Mouse (Mus musculus) MEL (cell line): ENCODE data around the gene Tmeff1. TPM values are rescaled to one million over a fixed set of nuclear protein-coding genes. Genes with fewer than 3 reads are reported as not detected.
A peak's percentile ranks its signal among the peaks of the same experiment; 100 is the strongest.
"Not testable (repeated sequence)": the region's sequence is repeated elsewhere in the genome, so short reads cannot be mapped to it uniquely, and the experiment has no call there.

Experiments used
- DNase-seq: peaks from one replicate; pipeline ENCODE4 v3.0.0; 2011; ENCODE audit warnings: low read depth, low spot score
- H3K27ac ChIP-seq: 2 replicates; pipeline ENCODE4 v1.5.1; 2012; ENCODE audit warnings: low read depth, mild to moderate bottlenecking, control low read depth, low read length, moderate library complexity; ENCODE audit not compliant: control insufficient read depth
- H3K27me3 ChIP-seq, 2 experiments: fragments of 150-350 bp in 1 of 2; sonication (generic) in 1 of 2; 2 replicates each; pipeline ENCODE4 v1.6.1; 2012; ENCODE audit warnings: low read length in 2 of 2, mild to moderate bottlenecking in 2 of 2, improper control_type of control experiment in 1 of 2, moderate library complexity in 1 of 2; ENCODE audit not compliant: insufficient read depth in 2 of 2, control insufficient read depth in 1 of 2
- H3K36me3 ChIP-seq, 2 experiments: 2 replicates each; pipeline ENCODE4 v1.6.1; 2012 to 2014; ENCODE audit warnings: low read length in 2 of 2, improper control_type of control experiment in 1 of 2, inconsistent platforms in 1 of 2, mild to moderate bottlenecking in 1 of 2; ENCODE audit not compliant: insufficient read depth in 2 of 2, control insufficient read depth in 1 of 2
- H3K4me1 ChIP-seq, 2 experiments: fragments of 150-350 bp in 1 of 2; sonication (generic) in 1 of 2; 2 replicates each; pipeline ENCODE4 v1.6.1; 2012; ENCODE audit warnings: low read length in 2 of 2, improper control_type of control experiment in 1 of 2, mild to moderate bottlenecking in 1 of 2; ENCODE audit not compliant: insufficient read depth in 2 of 2, control insufficient read depth in 1 of 2
- H3K4me3 ChIP-seq, 2 experiments: fragments of 150-350 bp in 1 of 2; sonication (generic) in 1 of 2; 2 replicates each; pipeline ENCODE4 v1.5.1; 2012; ENCODE audit warnings: low read depth in 2 of 2, low read length in 2 of 2, mild to moderate bottlenecking in 2 of 2, moderate library complexity in 2 of 2, control low read depth in 1 of 2, improper control_type of control experiment in 1 of 2; ENCODE audit not compliant: control insufficient read depth in 1 of 2, insufficient read depth in 1 of 2
- H3K79me2 ChIP-seq: 2 replicates; pipeline ENCODE4 v1.6.1; 2012; ENCODE audit warnings: mild to moderate bottlenecking, low read length, moderate library complexity; ENCODE audit not compliant: control insufficient read depth, poor library complexity, insufficient read depth
- H3K9ac ChIP-seq: 2 replicates; pipeline ENCODE4 v1.6.1; 2012; ENCODE audit warnings: low read depth, mild to moderate bottlenecking, control low read depth, low read length, moderate library complexity; ENCODE audit not compliant: control insufficient read depth, poor library complexity, severe bottlenecking
- H3K9me3 ChIP-seq: fragments of 150-350 bp; sonication (generic); replicated peaks from 2 replicates; pipeline ENCODE4 v1.6.1; 2012; ENCODE audit warnings: mild to moderate bottlenecking, low read length, improper control_type of control experiment, moderate library complexity; ENCODE audit not compliant: insufficient read depth
- BHLHE40 ChIP-seq: IDR thresholded peaks from 2 replicates; pipeline ENCODE4 v1.6.1; 2012; ENCODE audit warnings: low read depth, mild to moderate bottlenecking, inconsistent platforms, low read length, improper control_type of control experiment, borderline replicate concordance
- CTCF ChIP-seq, 3 experiments: IDR thresholded peaks in 2 of 3; conservative IDR thresholded peaks in 1 of 3; 2 replicates each; pipeline ENCODE4 v1.5.1; 2011 to 2012; ENCODE audit warnings: low read length in 3 of 3, low read depth in 2 of 3, mild to moderate bottlenecking in 2 of 3, improper control_type of control experiment in 1 of 3, inconsistent platforms in 1 of 3, mixed read lengths in 1 of 3, moderate library complexity in 1 of 3; ENCODE audit not compliant: control insufficient read depth in 1 of 3, insufficient read depth in 1 of 3, poor library complexity in 1 of 3, severe bottlenecking in 1 of 3
- E2F4 ChIP-seq: IDR thresholded peaks from 2 replicates; pipeline ENCODE4 v1.6.1; 2011; ENCODE audit warnings: low read depth, low read length, improper control_type of control experiment, borderline replicate concordance
- GABPA ChIP-seq: IDR thresholded peaks from 2 replicates; pipeline ENCODE4 v1.6.1; 2012; ENCODE audit warnings: low read depth, mild to moderate bottlenecking, inconsistent platforms, low read length, improper control_type of control experiment, moderate library complexity
- HCFC1 ChIP-seq: IDR thresholded peaks from 2 replicates; pipeline ENCODE4 v1.6.1; 2012; ENCODE audit warnings: low read depth, mild to moderate bottlenecking, inconsistent platforms, low read length, improper control_type of control experiment, moderate library complexity
- JUND ChIP-seq: IDR thresholded peaks from 2 replicates; pipeline ENCODE4 v1.6.1; 2011; ENCODE audit warnings: low read depth, mild to moderate bottlenecking, improper control_type of control experiment, low read length
- MAX ChIP-seq: IDR thresholded peaks from 2 replicates; pipeline ENCODE4 v1.6.1; 2011; ENCODE audit warnings: low read length, improper control_type of control experiment
- MEF2A ChIP-seq: IDR thresholded peaks from 2 replicates; pipeline ENCODE4 v1.6.1; 2014; ENCODE audit warnings: low read depth, mild to moderate bottlenecking, inconsistent platforms, low read length, improper control_type of control experiment; ENCODE audit not compliant: poor library complexity, insufficient replicate concordance, severe bottlenecking; ENCODE audit errors: extremely low read depth
- MXI1 ChIP-seq: IDR thresholded peaks from 2 replicates; pipeline ENCODE4 v1.6.1; 2011; ENCODE audit warnings: mild to moderate bottlenecking, low read depth, low read length, improper control_type of control experiment
- NELFE ChIP-seq: IDR thresholded peaks from 2 replicates; pipeline ENCODE4 v1.6.1; 2011; ENCODE audit warnings: low read depth, low read length, improper control_type of control experiment
- POLR2A ChIP-seq, 2 experiments: IDR thresholded peaks; 2 replicates each; pipeline ENCODE4 v1.6.1; 2011 to 2012; ENCODE audit warnings: low read length in 2 of 2, mild to moderate bottlenecking in 2 of 2, control low read depth in 1 of 2, improper control_type of control experiment in 1 of 2, low read depth in 1 of 2, moderate library complexity in 1 of 2; ENCODE audit not compliant: control insufficient read depth in 1 of 2, insufficient read depth in 1 of 2, poor library complexity in 1 of 2
- POLR2AphosphoS2 ChIP-seq: IDR thresholded peaks from 2 replicates; pipeline ENCODE4 v1.6.1; 2011; ENCODE audit warnings: low read length, improper control_type of control experiment
- RAD21 ChIP-seq: IDR thresholded peaks from 2 replicates; pipeline ENCODE4 v1.6.1; 2011; ENCODE audit warnings: mild to moderate bottlenecking, low read depth, low read length, improper control_type of control experiment
- RCOR1 ChIP-seq: IDR thresholded peaks from 2 replicates; pipeline ENCODE4 v1.6.1; 2012; ENCODE audit warnings: low read depth, mild to moderate bottlenecking, inconsistent platforms, low read length, improper control_type of control experiment
- TAL1 ChIP-seq: IDR thresholded peaks from 2 replicates; pipeline ENCODE4 v1.6.1; 2012; ENCODE audit warnings: mild to moderate bottlenecking, inconsistent platforms, low read length, moderate library complexity, mixed read lengths
- USF2 ChIP-seq, 2 experiments: IDR thresholded peaks; 2 replicates each; pipeline ENCODE4 v1.6.1; 2011 to 2012; ENCODE audit warnings: improper control_type of control experiment in 2 of 2, low read length in 2 of 2, borderline replicate concordance in 1 of 2, inconsistent platforms in 1 of 2, low read depth in 1 of 2, mild to moderate bottlenecking in 1 of 2; ENCODE audit not compliant: insufficient read depth in 1 of 2
- ZKSCAN1 ChIP-seq: IDR thresholded peaks from 2 replicates; pipeline ENCODE4 v1.6.1; 2012; ENCODE audit warnings: low read depth, mild to moderate bottlenecking, inconsistent platforms, low read length, improper control_type of control experiment, moderate library complexity
- ZNF384 ChIP-seq: IDR thresholded peaks from 2 replicates; pipeline ENCODE4 v1.6.1; 2012; ENCODE audit warnings: low read depth, mild to moderate bottlenecking, inconsistent platforms, low read length, improper control_type of control experiment
- polyA plus RNA-seq, 2 experiments: library from polyadenylated mRNA; stranded (reverse) in 1 of 2; unstranded in 1 of 2; fragments of >175 nt in 1 of 2; fragments of >200 nt in 1 of 2; gene quantifications; 2 replicates each; pipeline versions ENCODE4 v1.2.1 to v1.2.4; 2012; ENCODE audit warnings: low replicate concordance in 2 of 2, low read depth in 1 of 2; ENCODE audit not compliant: insufficient read length in 2 of 2, insufficient read depth in 1 of 2, missing spikeins in 1 of 2
- total RNA-seq: library from RNA; depleted of rRNA; stranded (reverse); fragments of 300-350 nt; gene quantifications from 2 replicates; pipeline ENCODE4 v1.2.3, GENCODE M21; 2012

Gene Tmeff1
- total and polyA plus RNA-seq, 3 experiments, result not detected

- no peak for TF ChIP-seq USF2 (IDR thresholded peaks at IDR 0.05; ENCODE audit: borderline replicate concordance in 1 of 2, insufficient read depth in 1 of 2, low read depth in 1 of 2, low read length in 2 of 2)
- no peak for TF ChIP-seq ZKSCAN1
- no peak for TF ChIP-seq MXI1
- TF ChIP-seq JUND, result no peak
- no peak for TF ChIP-seq GABPA
- no peak for TF ChIP-seq MEF2A
- TF ChIP-seq RAD21, result no peak
- TF ChIP-seq NELFE, result no peak
- no peak for TF ChIP-seq HCFC1
- TF ChIP-seq ZNF384, result no peak
- no peak for TF ChIP-seq TAL1
- TF ChIP-seq POLR2A (IDR thresholded peaks at IDR 0.05; ENCODE audit: control insufficient read depth in 1 of 2, insufficient read depth in 1 of 2, low read depth in 1 of 2, low read length in 2 of 2, poor library complexity in 1 of 2), result no peak
- no peak for TF ChIP-seq CTCF (IDR thresholded peaks at IDR 0.05 in 2 of 3, conservative IDR thresholded peaks at IDR 0.05 in 1 of 3; ENCODE audit: control insufficient read depth in 1 of 3, insufficient read depth in 1 of 3, low read depth in 2 of 3, low read length in 3 of 3, poor library complexity in 1 of 3, severe bottlenecking in 1 of 3)
- Histone ChIP-seq H3K36me3 (peaks cover 0 to 5% of the 10 kb centered on the region in 2 experiments; a peak in 3 of 4 replicates), H3K79me2 (peaks cover 20% of the 10 kb centered on the region), H3K27me3 (no peaks in the 10 kb centered on the region), H3K4me1 (peaks cover 0 to 2% of the 10 kb centered on the region in 2 experiments; a peak in 2 of 4 replicates), H3K9me3 (no peaks in the 10 kb centered on the region), H3K9ac (no peak overlapping the region), H3K27ac (no peak overlapping the region), H3K4me3 (no peak overlapping the region)
- DNase-seq, result no peak
Measured at GRCm38 (mm10) chr4:48678793-48679192, 93.8 kb downstream of the Tmeff1 start.

DNA sequence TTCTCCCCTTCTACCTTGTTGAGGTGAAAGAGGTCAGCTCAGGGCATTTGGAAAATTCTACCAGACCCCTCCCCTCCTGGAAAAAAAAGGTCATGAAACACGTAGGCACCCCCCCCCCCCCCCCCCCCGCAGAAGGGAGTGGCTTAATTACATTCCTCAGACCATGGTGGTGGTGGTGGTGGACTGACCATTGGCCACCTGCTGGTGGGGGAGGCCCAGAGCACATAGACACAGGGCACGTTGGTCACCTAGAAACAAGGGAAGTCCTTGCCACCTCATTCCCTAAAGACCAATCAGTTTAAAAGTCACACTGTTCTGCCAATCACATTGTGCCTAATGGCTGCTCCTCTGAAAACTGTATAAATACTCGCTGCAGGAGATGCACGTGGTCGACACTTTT is 94.8 kb downstream of the Tmeff1 start:
- H3K27me3 ChIP-seq, H3K9ac ChIP-seq, H3K4me3 ChIP-seq, DNase-seq, H3K9me3 ChIP-seq, H3K36me3 ChIP-seq, H3K4me1 ChIP-seq, H3K27ac ChIP-seq: not testable (repeated sequence)
- H3K79me2 ChIP-seq, result peaks cover 20% of the 10 kb centered on the region

- H3K27ac ChIP-seq, result no peak overlapping the region
- DNase-seq, result peak; percentile 18
- H3K36me3 ChIP-seq, result peaks cover 0 to 5% of the 10 kb centered on the region in 2 experiments; a peak in 3 of 4 replicates
- peaks cover 0 to 3% of the 10 kb centered on the region in 2 experiments; a peak in 2 of 4 replicates for H3K4me1 ChIP-seq
- H3K9ac ChIP-seq, result no peak overlapping the region
- H3K9me3 ChIP-seq, result no peaks in the 10 kb centered on the region
- H3K27me3 ChIP-seq, result no peaks in the 10 kb centered on the region
- H3K79me2 ChIP-seq, result peaks cover 20% of the 10 kb centered on the region
- TF ChIP-seq JUND (no peak), E2F4 (no peak), CTCF (IDR thresholded peaks at IDR 0.05 in 2 of 3, conservative IDR thresholded peaks at IDR 0.05 in 1 of 3; ENCODE audit: control insufficient read depth in 1 of 3, insufficient read depth in 1 of 3, low read depth in 2 of 3, low read length in 3 of 3, poor library complexity in 1 of 3, severe bottlenecking in 1 of 3) (no peak), POLR2AphosphoS2 (no peak), HCFC1 (no peak), NELFE (no peak), BHLHE40 (no peak), GABPA (no peak), MAX (no peak), RCOR1 (no peak)
- TF ChIP-seq, all 39 proteins: peak for 0
- H3K4me3 ChIP-seq, result no peak overlapping the region
Measured at GRCm38 (mm10) chr4:48680214-48680613, 95.2 kb downstream of the Tmeff1 start.
